Mouse (Mus musculus): ENCODE data around the gene Olfr331.
"Not testable (repeated sequence)": the region's sequence is repeated elsewhere in the genome, so short reads cannot be mapped to it uniquely, and the experiment has no call there.

Olfr331 gene

DNA sequence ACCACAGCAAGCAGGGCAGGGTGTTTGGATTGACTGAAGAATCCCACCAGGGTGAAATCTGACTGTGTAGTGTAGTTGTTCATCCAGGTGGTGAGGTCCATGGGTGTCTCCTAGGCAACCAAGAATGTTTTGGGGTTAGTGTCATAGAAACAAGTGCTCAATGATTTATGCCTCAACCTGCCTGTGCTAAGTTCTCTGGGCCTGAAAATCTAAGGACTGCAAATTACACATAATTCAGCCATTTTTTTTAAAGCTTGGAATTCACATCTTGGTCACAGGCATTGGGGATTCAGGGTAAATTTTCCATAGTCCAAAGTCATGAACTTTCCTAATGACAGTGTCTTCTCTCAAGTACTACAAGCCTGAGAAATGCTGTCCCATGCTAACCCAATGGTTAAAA, at the start of gene Olfr331:
TSS of gene Olfr331 (minus strand) at position 101 of the 400 bp plus-strand sequence.
- DNase-seq, result not testable (repeated sequence)

DNA sequence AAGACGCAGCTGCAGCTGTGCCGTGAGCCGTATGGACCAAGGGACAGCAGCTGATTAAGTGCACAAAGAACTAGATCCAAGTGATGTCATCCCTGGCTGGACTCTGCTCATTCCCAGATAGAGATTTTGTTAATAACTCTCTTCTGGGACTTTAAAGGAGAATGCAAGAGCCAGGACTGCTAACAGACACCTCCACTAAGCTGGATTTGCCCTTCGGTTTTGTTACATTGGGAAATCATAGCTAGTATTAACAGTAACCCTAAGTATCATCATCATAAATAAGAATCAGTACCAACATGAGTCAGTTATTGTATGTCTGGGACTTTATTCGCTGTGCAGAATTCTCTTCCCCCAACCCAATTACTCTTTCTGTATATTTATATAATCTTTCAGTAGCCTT, 44.0 kb upstream of the Olfr331 start, which contains the start of gene Olfr329-ps:
TSS of gene Olfr329-ps (minus strand) at position 101 of the 400 bp plus-strand sequence.
- no peak for DNase-seq

DNA sequence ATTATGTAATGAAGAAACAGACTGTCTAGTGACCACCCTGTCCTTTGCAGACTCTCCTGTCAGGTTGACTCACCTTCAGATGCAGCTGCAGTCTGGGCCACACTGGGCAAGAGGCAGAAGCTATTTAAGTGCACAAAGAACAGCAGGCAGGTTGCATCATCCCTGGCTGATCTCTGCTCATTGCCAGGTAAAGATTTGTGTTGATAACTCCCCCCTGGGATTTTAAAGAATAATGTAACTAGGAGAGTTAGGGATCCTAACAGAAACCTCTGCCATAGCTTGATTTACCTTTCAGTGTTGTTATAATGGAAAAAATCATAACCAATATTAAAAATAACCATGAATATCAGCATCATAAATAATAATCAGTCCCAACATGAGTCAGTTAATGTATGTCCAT, 32.4 kb upstream of the Olfr331 start, which contains the start of gene Olfr330:
TSS of gene Olfr330 (minus strand) at position 101 of the 400 bp plus-strand sequence.
- not testable (repeated sequence) for DNase-seq

DNA sequence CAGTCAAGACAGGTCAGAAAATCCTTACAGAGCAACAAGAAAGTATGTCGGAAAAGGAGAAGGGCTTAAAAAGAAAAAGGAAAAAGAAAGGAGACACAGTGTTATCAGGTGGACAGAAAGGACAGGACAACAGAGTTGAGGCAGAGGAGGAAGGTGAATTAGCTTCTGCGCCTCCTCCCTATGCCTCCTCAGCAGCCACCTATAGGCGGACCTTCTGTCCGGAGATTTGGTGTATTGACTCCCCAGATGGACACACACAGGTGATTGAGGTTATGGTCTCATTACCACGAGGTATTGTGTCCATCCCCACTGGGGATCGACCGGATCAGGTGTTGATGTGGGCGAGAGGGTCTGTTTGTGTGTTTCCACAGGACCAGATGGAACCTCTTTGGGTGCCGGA, 17.4 kb upstream of the Olfr331 start:
- DNase-seq, result peak; percentile 15 to 17

- DNase-seq, result peak; percentile 43 to 49
Measured at GRCm38 (mm10) chr11:58518916-58519315, 16.5 kb upstream of the Olfr331 start.

GRCm38 (mm10) chr11:58509058-58509457, 6.7 kb upstream of the Olfr331 start:
- DNase-seq, result not testable (repeated sequence)

GRCm38 (mm10) chr11:58499290-58499689, 3.1 kb downstream of the Olfr331 start:
- no peak for DNase-seq

DNA sequence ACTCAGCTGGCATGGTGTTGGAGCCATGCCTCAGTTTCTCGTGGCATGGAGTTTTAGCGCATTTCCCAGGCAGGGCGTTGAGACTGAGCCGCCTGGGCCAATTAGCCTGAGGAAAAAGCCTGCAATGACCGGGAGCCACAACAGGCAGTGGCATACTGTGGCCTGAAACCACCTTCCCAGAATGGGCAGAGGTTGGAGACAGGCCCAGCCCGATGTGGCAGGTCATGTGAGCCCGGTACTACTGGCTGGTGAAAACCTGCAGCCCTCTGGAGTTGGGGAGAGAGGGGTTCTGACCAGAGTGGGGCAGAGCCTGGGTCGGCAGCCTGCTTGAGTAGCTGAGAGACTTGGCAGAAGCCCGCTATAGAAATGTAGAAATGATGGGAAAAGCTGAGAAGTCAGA, 3.6 kb downstream of the Olfr331 start:
- no peak for DNase-seq

- no peak for DNase-seq
Measured at GRCm38 (mm10) chr11:58492455-58492854, 9.9 kb downstream of the Olfr331 start, which contains the start of gene Olfr332. Gene Olfr332, minus strand, starts transcription at chr11:58492555.

GRCm38 (mm10) chr11:58462170-58462569, 40.2 kb downstream of the Olfr331 start, which contains the start of gene Olfr30:
Gene Olfr30, minus strand, starts transcription at chr11:58462270.
- no peak for DNase-seq

- no peak for DNase-seq
Measured at GRCm38 (mm10) chr11:58453592-58453991, 48.8 kb downstream of the Olfr331 start.

DNA sequence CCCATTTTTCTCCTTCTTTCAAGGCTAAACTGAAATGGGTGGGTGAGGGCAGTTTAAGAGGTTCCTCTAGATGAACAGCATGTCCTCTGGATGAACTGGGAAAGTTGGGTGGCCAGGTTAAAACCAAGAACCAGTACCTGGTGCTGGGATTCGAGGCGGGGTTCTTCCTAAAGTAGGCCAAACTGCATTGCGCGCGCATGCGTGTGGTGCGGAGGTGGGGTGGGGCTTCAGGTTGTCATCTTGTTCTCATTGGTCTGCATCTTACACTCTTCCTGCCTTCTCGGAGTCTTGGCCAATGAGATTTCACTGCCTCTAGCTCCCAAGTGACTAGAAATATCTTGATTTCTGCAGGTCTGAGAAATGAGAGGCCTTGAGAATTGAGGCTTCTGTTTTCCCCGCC, 49.6 kb downstream of the Olfr331 start, which contains the start of gene Lypd9:
TSS of gene Lypd9 (minus strand) at position 165 of the 400 bp plus-strand sequence.
- no peak for DNase-seq

Data from B cell, adult 2 months (primary cell).